Mouse (Mus musculus): ENCODE data around the gene Btla.

DNA sequence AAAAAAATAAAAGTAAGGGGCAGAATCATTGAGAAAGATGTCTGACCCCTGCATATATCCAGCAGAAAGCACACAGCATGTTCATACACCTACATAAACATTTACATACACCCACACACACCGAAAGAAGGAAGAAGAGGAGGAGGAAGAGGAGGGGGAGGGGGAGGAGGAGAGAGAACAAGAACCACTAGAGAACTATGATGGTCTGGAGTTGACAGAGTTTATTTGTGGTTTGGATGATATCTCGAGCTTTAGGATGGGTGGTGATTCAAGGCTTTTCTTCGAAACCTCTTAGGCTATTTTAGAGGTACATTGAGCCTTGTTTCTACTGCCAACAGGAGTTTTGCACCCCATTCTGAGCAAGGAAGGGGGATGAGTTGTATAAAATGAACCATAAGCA is 1.3 kb upstream of the Btla start:
- TF ChIP-seq CTCF (IDR thresholded peaks at IDR 0.05; ENCODE audit: insufficient read depth, low read depth, low read length) (no peak), POLR2A (IDR thresholded peaks at IDR 0.05; ENCODE audit: insufficient read depth, low read depth, low read length) (no peak)
